Mouse (Mus musculus): ENCODE data around the gene Cacna1i.

The Cacna1i gene

GRCm38 (mm10) chr15:80327743-80328540 lies 40.9 kb downstream of the Cacna1i start:
- in situ Hi-C loops (cut with MboI, MseI) = no loop called here

- in situ Hi-C loops (cut with MboI, MseI) = no loop called here
These were observed 43.2 kb downstream of the Cacna1i start for GRCm38 (mm10) chr15:80330276-80330675.

DNA sequence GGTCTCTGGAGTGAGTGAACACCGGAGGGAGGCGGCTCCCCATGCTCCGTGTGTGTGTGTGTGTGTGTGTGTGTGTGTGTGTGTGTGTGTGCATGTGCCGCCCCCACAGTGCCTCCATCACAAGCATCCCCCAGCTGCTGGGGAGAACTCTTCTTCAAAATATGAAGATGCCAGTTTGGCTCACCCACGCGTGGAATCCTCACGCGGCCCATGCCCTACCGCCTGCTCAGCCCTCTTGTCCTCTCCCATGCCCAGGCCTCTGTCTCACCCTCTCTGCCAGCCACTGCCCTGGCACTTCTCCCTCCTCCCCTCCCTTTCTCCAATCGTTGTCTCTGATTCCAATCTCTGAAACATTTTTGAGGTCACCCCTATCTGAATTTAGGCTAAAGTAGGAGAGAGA lies 47.7 kb downstream of the Cacna1i start:
- in situ Hi-C loops (cut with MboI, MseI) = no loop called here

- in situ Hi-C loops (cut with MboI, MseI) = no loop called here
These were observed 48.2 kb downstream of the Cacna1i start for GRCm38 (mm10) chr15:80335196-80335595.

- in situ Hi-C loops (cut with MboI, MseI) = no loop called here
These were observed 53.3 kb downstream of the Cacna1i start for GRCm38 (mm10) chr15:80340348-80340747.

- in situ Hi-C loops (cut with MboI, MseI) = no loop called here
These were observed 55.4 kb downstream of the Cacna1i start for GRCm38 (mm10) chr15:80342394-80342793.

- in situ Hi-C loops (cut with MboI, MseI) = no loop called here
These were observed 56.0 kb downstream of the Cacna1i start for GRCm38 (mm10) chr15:80343031-80343430.

DNA sequence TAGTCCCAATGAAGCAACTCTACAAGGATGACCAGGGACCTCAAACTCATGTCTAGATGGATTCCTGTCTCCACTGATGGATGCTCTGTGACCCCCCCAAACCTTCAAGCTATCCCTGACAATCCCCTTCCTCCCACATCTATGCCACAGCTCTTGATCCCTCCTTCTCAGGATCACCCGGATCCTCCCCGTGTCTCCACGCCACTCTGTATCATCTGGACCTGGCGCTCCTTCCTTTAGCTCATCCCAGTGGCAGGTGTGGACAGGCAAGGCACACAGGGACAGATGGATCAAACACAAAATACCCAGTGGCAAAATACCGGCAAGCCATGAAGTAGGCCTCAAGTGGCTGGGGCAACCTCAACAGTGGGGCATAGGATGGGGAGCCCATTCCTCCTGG lies 56.7 kb downstream of the Cacna1i start:
- in situ Hi-C loops (cut with MboI, MseI) = no loop called here

DNA sequence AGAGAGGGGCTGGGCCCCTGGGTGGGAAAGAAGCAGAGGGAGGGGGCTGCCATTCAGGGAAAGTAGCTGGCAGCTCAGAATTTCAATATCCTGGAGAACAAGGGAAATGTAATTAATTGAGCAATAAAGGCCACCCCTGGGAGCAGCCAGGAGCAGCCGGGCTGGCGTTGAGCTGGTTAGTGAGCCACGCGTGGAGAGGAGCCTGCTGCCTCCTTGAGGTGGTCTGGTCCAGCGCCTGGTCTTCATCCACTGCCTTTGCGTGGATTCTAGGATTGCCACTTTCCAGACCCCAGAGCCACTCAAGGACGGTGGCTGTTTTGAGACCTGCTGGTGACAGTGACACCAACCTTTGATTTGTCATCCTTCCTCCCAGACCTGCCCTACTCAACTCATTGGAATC lies 59.5 kb downstream of the Cacna1i start:
- in situ Hi-C loops (cut with MboI, MseI) = no loop called here

GRCm38 (mm10) chr15:80350431-80350830 lies 63.4 kb downstream of the Cacna1i start:
- in situ Hi-C loops (cut with MboI, MseI) = no loop called here

- in situ Hi-C loops (cut with MboI, MseI) = no loop called here
These were observed 71.8 kb downstream of the Cacna1i start for GRCm38 (mm10) chr15:80358798-80359197.

- in situ Hi-C loops (cut with MboI, MseI) = loop anchor here (10.0 kb wide), 1 partner anchor 187 kb away; the partner anchor contains the start of gene Mgat3
These were observed 74.9 kb downstream of the Cacna1i start for GRCm38 (mm10) chr15:80361780-80362508.

- in situ Hi-C loops (cut with MboI, MseI) = loop anchor here (10.0 kb wide), 1 partner anchor 188 kb away; the partner anchor contains the start of gene Mgat3
These were observed 75.6 kb downstream of the Cacna1i start for GRCm38 (mm10) chr15:80362509-80363172.

- in situ Hi-C loops (cut with MboI, MseI) = loop anchor here (10.0 kb wide), 1 partner anchor 189 kb away; the partner anchor contains the start of gene Mgat3
These were observed 77.0 kb downstream of the Cacna1i start for GRCm38 (mm10) chr15:80363821-80364715.

DNA sequence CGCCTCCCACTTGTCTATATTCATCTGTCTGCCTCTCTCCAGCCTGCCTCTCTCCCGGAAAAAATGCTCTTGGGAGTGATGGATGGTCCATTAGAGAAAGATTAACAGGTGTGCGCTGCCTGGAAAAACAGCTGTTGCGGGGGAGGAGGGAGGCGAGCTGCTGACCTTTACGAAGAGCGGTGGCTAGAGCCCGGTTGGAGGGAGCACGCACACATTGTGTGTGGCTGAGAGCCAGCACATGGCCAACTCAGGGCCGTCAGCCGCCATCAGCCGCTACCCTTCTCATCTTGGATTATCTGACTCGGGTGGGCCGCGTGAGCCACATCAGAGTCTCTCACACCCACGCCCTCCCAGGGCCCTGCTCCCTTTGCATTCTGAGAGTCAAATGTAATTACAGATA lies 79.9 kb downstream of the Cacna1i start:
- in situ Hi-C loops (cut with MboI, MseI) = loop anchor here (10.0 kb wide), 1 partner anchor 192 kb away; the partner anchor contains the start of gene Mgat3

- in situ Hi-C loops (cut with MboI, MseI) = no loop called here
These were observed 86.4 kb downstream of the Cacna1i start for GRCm38 (mm10) chr15:80373219-80373964.

DNA sequence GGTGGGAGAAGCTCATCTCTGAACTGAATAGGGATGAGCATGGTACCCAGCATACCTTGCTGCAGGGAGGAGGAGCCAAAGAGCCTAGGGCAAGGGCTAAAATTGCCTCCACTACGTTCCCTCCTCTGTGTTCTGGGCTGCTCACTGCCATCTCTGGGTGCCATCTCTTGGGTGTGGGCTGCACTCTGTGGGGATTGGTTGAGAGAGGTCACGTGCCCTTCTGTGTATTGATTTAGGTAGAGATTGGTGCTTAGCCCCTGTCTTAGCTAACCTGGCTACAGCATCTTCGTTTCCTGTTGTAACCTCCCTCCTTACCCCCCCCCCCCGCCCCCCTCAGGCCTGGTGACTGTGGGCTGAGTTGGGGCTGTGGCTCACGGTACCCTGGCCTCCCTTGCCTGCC lies 87.8 kb downstream of the Cacna1i start:
- in situ Hi-C loops (cut with MboI, MseI) = loop anchor here (25.0 kb wide), 1 partner anchor 1188 kb away; no protein-coding TSS in a partner anchor

DNA sequence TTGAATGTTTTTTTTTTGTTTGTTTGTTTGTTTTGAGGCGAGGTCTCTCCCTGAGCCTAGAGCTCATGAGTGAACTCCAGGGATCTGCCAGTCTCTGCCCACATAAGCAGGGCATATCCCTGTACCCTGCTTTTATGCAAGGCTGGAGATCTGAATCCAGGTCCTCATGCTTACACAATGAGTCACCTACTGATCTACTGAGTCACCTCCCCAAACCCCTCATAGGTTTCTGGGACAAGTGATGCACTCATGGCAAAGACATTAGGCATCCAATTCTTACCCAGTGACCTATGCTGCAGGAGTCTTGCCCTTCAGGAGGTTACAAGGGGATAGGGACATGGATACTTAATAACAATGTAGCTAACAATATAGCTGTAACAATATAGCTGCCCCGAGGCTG lies 100.1 kb downstream of the Cacna1i start:
- in situ Hi-C loops (cut with MboI, MseI) = loop anchor here (25.0 kb wide), 1 partner anchor 1200 kb away; no protein-coding TSS in a partner anchor

- in situ Hi-C loops (cut with MboI, MseI) = loop anchor here (25.0 kb wide), 1 partner anchor 1204 kb away; no protein-coding TSS in a partner anchor
These were observed 104.8 kb downstream of the Cacna1i start for GRCm38 (mm10) chr15:80391791-80392190.

- in situ Hi-C loops (cut with MboI, MseI) = loop anchor here (25.0 kb wide), 1 partner anchor 1208 kb away; no protein-coding TSS in a partner anchor
These were observed 108.0 kb downstream of the Cacna1i start for GRCm38 (mm10) chr15:80395035-80395434.

Data from T-helper 2 cell (primary cell).